Mouse (Mus musculus) cerebellum, adult 2 months (tissue): ENCODE measurements around the gene Slc46a1. TPM values are rescaled to one million over a fixed set of nuclear protein-coding genes. Genes with fewer than 3 reads are reported as not detected.

Source experiments
- DNase-seq, 2 experiments: peaks; one replicate each; pipeline ENCODE4 v3.0.0; 2021
- H3K27ac ChIP-seq: fragments of 200-500 bp; 2 replicates; pipeline ENCODE4 v1.5.1; 2012; ENCODE audit warnings: low read length, control low read depth, inconsistent platforms; ENCODE audit not compliant: insufficient read depth
- H3K27me3 ChIP-seq: fragments of 200-500 bp; 2 replicates; pipeline ENCODE4 v1.6.1; 2012; ENCODE audit warnings: inconsistent platforms, mild to moderate bottlenecking, low read length, moderate library complexity; ENCODE audit not compliant: control insufficient read depth, insufficient read depth
- H3K4me1 ChIP-seq: fragments of 200-500 bp; 2 replicates; pipeline ENCODE4 v1.6.1; 2011; ENCODE audit warnings: low read length; ENCODE audit not compliant: control insufficient read depth, insufficient read depth
- H3K4me3 ChIP-seq: fragments of 200-500 bp; replicated peaks from 2 replicates; pipeline ENCODE3; 2011; ENCODE audit warnings: mild to moderate bottlenecking, low read depth, low read length, control low read depth; ENCODE audit not compliant: insufficient read depth
- CTCF ChIP-seq: fragments of 200-500 bp; IDR thresholded peaks from 2 replicates; pipeline ENCODE4 v1.5.1; 2011; ENCODE audit warnings: low read depth, mild to moderate bottlenecking, control low read depth, low read length, moderate library complexity, borderline replicate concordance; ENCODE audit not compliant: insufficient read depth
- POLR2A ChIP-seq: fragments of 200-500 bp; IDR thresholded peaks from 2 replicates; pipeline ENCODE4 v1.6.1; 2011; ENCODE audit warnings: low read length, control low read depth, borderline replicate concordance; ENCODE audit not compliant: insufficient read depth
- WGBS: fragments of 180-500 bp; shearing (Covaris S2); methylation state at CpG from one replicate; pipeline ENCODE4 v1.1.7; 2018; 5-methylcytosine and 5-hydroxymethylcytosine counted together
- polyA plus RNA-seq: library from polyadenylated mRNA; depleted of rRNA; stranded (reverse); fragments of >200 nt; gene quantifications from 2 replicates; pipeline ENCODE4 v1.2.3, GENCODE M21; 2012

Slc46a1 gene
- polyA plus RNA-seq, 1 experiment = 15.2 TPM

GRCm38 (mm10) chr11:78443115-78443514, 22.4 kb upstream of the Slc46a1 start:
- no peak overlapping the region for H3K27ac ChIP-seq
- TF ChIP-seq CTCF = no peak
- TF ChIP-seq POLR2A = no peak
- 83% methylated on average over 5 of the region's 5 CpGs for WGBS
- H3K4me1 ChIP-seq = no peaks in the 10 kb centered on the region
- no peaks in the 10 kb centered on the region for H3K27me3 ChIP-seq
- no peak overlapping the region for H3K4me3 ChIP-seq
- DNase-seq = no peak

GRCm38 (mm10) chr11:78447168-78447567, 18.3 kb upstream of the Slc46a1 start:
- 72% methylated on average over 3 of the region's 3 CpGs for WGBS
- H3K4me3 ChIP-seq = no peak overlapping the region
- TF ChIP-seq POLR2A (no peak), CTCF (no peak)
- no peak overlapping the region for H3K27ac ChIP-seq
- H3K27me3 ChIP-seq = no peaks in the 10 kb centered on the region
- no peak for DNase-seq
- no peaks in the 10 kb centered on the region for H3K4me1 ChIP-seq

- no peaks in the 10 kb centered on the region for H3K4me1 ChIP-seq
- no peak for TF ChIP-seq CTCF
- no peak for TF ChIP-seq POLR2A
- H3K4me3 ChIP-seq = no peak overlapping the region
- no peak for DNase-seq
- 74% methylated on average over 1 of the region's 1 CpGs for WGBS
- no peak overlapping the region for H3K27ac ChIP-seq
- H3K27me3 ChIP-seq = no peaks in the 10 kb centered on the region
Measured at GRCm38 (mm10) chr11:78448242-78448641, 17.3 kb upstream of the Slc46a1 start.

- no peaks in the 10 kb centered on the region for H3K27me3 ChIP-seq
- no peak overlapping the region for H3K4me3 ChIP-seq
- WGBS = 47% methylated on average over 2 of the region's 2 CpGs
- TF ChIP-seq POLR2A (no peak), CTCF (no peak)
- DNase-seq = no peak
- H3K27ac ChIP-seq = no peak overlapping the region
- no peaks in the 10 kb centered on the region for H3K4me1 ChIP-seq
Measured at GRCm38 (mm10) chr11:78450337-78450736, 15.2 kb upstream of the Slc46a1 start.

- TF ChIP-seq POLR2A (no peak), CTCF (peak; percentile 84; the same call in 1 of the 2 replicates)
- peak; percentile 39 to 55 for DNase-seq
- H3K27ac ChIP-seq = no peak overlapping the region
- H3K27me3 ChIP-seq = no peaks in the 10 kb centered on the region
- no peaks in the 10 kb centered on the region for H3K4me1 ChIP-seq
- 19% methylated on average over 4 of the region's 4 CpGs for WGBS
- no peak overlapping the region for H3K4me3 ChIP-seq
Measured at GRCm38 (mm10) chr11:78453675-78454074, 11.8 kb upstream of the Slc46a1 start.

- H3K27ac ChIP-seq = no peak overlapping the region
- no peaks in the 10 kb centered on the region for H3K27me3 ChIP-seq
- DNase-seq = no peak
- H3K4me3 ChIP-seq = no peak overlapping the region
- WGBS = 71% methylated on average over 7 of the region's 7 CpGs
- TF ChIP-seq CTCF = no peak
- TF ChIP-seq POLR2A = no peak
- no peaks in the 10 kb centered on the region for H3K4me1 ChIP-seq
Measured at GRCm38 (mm10) chr11:78454276-78454675, 11.2 kb upstream of the Slc46a1 start.

GRCm38 (mm10) chr11:78455308-78455707, 10.2 kb upstream of the Slc46a1 start:
- no peak for DNase-seq
- H3K4me1 ChIP-seq = no peaks in the 10 kb centered on the region
- 36% methylated on average over 5 of the region's 5 CpGs for WGBS
- H3K27me3 ChIP-seq = no peaks in the 10 kb centered on the region
- H3K4me3 ChIP-seq = no peak overlapping the region
- no peak overlapping the region for H3K27ac ChIP-seq
- TF ChIP-seq CTCF = peak; percentile 30; the same call in 1 of the 2 replicates
- no peak for TF ChIP-seq POLR2A

GRCm38 (mm10) chr11:78458740-78459139, 6.8 kb upstream of the Slc46a1 start:
- WGBS = 80% methylated on average over 17 of the region's 17 CpGs
- DNase-seq = no peak
- TF ChIP-seq POLR2A (no peak), CTCF (no peak)
- no peaks in the 10 kb centered on the region for H3K4me1 ChIP-seq
- no peak overlapping the region for H3K27ac ChIP-seq
- H3K4me3 ChIP-seq = no peak overlapping the region
- no peaks in the 10 kb centered on the region for H3K27me3 ChIP-seq
